Mouse (Mus musculus) hindbrain, embryonic 13.5 days (tissue): ENCODE data around the gene Coro1a. TPM values are rescaled to one million over a fixed set of nuclear protein-coding genes. Genes with fewer than 3 reads are reported as not detected.
"Not testable (repeated sequence)": the region's sequence is repeated elsewhere in the genome, so short reads cannot be mapped to it uniquely, and the experiment has no call there.

Experiments used
- ATAC-seq: fragments of 200-750 bp; cut with Nextera tagmentation; 2 replicates; pipeline ENCODE4 v1.8.0; 2017; ENCODE audit warnings: moderate TSS enrichment; ENCODE audit not compliant: low FRiP score
- H3K27ac ChIP-seq: fragments of 300-500 bp; sonication (generic); 2 replicates; pipeline ENCODE4 v1.5.1; 2015; ENCODE audit warnings: inconsistent platforms, mild to moderate bottlenecking, moderate library complexity
- H3K27me3 ChIP-seq: fragments of 300-500 bp; sonication (generic); 2 replicates; pipeline ENCODE4 v1.6.1; 2015; ENCODE audit warnings: mild to moderate bottlenecking, inconsistent platforms
- H3K36me3 ChIP-seq: fragments of 300-500 bp; sonication (generic); 2 replicates; pipeline ENCODE4 v1.6.1; 2015; ENCODE audit warnings: mild to moderate bottlenecking, inconsistent platforms
- H3K4me1 ChIP-seq: fragments of 300-500 bp; sonication (generic); replicated peaks from 2 replicates; pipeline ENCODE4 v1.6.1; 2015; ENCODE audit warnings: inconsistent platforms
- H3K4me2 ChIP-seq: fragments of 300-500 bp; sonication (generic); 2 replicates; pipeline ENCODE4 v1.6.1; 2015; ENCODE audit warnings: inconsistent platforms, mild to moderate bottlenecking, moderate library complexity
- H3K4me3 ChIP-seq: fragments of 300-500 bp; sonication (generic); 2 replicates; pipeline ENCODE4 v1.5.1; 2015; ENCODE audit warnings: mild to moderate bottlenecking, inconsistent platforms
- H3K9ac ChIP-seq: fragments of 300-500 bp; sonication (generic); 2 replicates; pipeline ENCODE4 v1.6.1; 2015; ENCODE audit warnings: mild to moderate bottlenecking, inconsistent platforms
- H3K9me3 ChIP-seq: fragments of 300-500 bp; sonication (generic); 2 replicates; pipeline ENCODE4 v1.6.1; 2016; ENCODE audit warnings: inconsistent platforms
- WGBS: fragments of 180-500 bp; shearing (Covaris S2); methylation state at CpG from one replicate; pipeline ENCODE4 v1.1.7; 2015; 5-methylcytosine and 5-hydroxymethylcytosine counted together
- polyA plus RNA-seq: library from polyadenylated mRNA; unstranded; fragments of >200 nt; fragmentation: Nextera tagmentation; extraction: Ambion mirVana; gene quantifications from 2 replicates; pipeline ENCODE4 v1.2.1, GENCODE M21; 2015

The Coro1a gene
- polyA plus RNA-seq, 1 experiment from 2014 or later, result 81.4 TPM

DNA sequence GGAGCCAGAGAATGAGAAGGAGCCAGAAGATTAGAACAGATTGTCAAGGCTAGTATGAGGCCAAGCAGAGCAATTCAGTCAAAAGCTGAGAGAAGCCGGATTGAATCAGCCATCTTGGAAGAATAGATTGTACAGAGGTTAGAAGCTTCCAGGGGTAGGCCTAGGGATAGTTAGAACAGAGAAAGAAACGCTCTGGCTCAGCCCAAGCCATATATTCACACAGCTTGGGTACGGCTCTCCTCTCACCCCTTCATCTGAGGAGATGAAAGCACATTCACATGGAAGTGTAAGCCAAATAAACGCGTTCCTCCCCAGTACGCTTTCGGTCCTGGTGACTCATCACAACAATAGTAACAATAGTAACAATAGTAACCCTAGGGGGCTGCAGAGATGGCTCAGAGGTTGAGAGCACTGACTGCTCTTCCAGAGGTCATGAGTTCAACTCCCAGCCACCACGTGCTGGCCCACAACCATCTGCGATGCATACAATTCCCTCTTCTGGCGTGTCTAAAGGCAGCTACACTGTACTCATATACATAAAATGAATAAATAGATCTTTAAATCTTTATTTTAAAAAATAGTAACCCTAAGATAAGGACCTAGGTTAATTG lies 13.0 kb downstream of the Coro1a start:
- Histone ChIP-seq H3K4me1 (peaks cover 44% of the 10 kb centered on the region), H3K4me2 (peak overlapping the region; percentile 68), H3K27me3 (no peaks in the 10 kb centered on the region), H3K36me3 (peaks cover 44% of the 10 kb centered on the region), H3K4me3 (peak overlapping the region; percentile 80), H3K9ac (peak overlapping the region; percentile 93), H3K27ac (peak overlapping the region; percentile 95; the same call in 1 of the 2 replicates), H3K9me3 (no peaks in the 10 kb centered on the region)
- WGBS, result 13% methylated on average over 10 of the region's 10 CpGs
- ATAC-seq, result no peak

DNA sequence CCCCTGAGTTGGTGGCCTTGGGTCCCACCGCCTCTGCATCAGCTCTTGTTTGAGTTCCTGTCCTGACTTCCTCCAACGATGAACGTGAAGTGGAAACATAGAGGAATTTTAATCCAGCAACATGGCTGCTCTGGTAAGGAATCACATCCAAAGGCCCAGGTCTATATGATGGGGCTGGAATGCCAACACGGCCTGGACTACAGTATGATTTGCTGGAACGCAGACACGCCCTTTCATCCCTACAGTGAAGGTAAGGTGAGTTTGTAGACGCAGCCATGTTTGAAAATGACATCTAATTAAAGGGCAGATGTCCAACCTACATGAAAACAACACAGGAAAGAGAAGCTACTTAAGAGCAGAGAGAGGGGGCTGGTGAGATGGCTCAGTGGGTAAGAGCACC lies 13.8 kb downstream of the Coro1a start:
- Histone ChIP-seq H3K9me3 (no peaks in the 10 kb centered on the region), H3K27ac (no peak overlapping the region), H3K27me3 (no peaks in the 10 kb centered on the region), H3K4me3 (no peak overlapping the region), H3K36me3 (peaks cover 41% of the 10 kb centered on the region), H3K4me2 (peak overlapping the region; percentile 68), H3K9ac (0 out of 2 replicates have a peak overlapping the region, but pooled peaks have one; percentile 8), H3K4me1 (peaks cover 44% of the 10 kb centered on the region)
- ATAC-seq, result no peak
- WGBS, result 88% methylated on average over 7 of the region's 7 CpGs

DNA sequence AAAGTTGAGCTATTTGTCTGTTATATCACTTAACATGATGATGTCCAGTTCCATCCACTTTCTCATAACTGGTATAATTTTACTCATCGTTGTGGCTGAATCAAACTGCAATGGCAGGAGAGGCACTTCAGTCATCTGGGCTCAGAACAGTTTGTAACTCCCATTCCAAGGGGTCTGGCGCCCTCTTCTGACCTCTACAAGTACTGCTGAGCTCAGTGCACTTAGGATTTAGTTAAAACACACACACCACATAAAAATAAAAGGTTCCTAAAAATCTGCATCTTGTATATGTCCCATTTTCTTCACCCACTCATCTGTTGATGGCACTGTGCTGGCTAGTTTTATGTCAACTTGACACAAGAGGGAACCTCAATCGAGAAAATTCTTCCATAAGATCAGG lies 14.3 kb downstream of the Coro1a start:
- H3K27me3 ChIP-seq, result no peaks in the 10 kb centered on the region
- peaks cover 40% of the 10 kb centered on the region for H3K36me3 ChIP-seq
- ATAC-seq, result no peak
- H3K4me1 ChIP-seq, result peaks cover 44% of the 10 kb centered on the region
- H3K9me3 ChIP-seq, result no peaks in the 10 kb centered on the region
- no peak overlapping the region for H3K27ac ChIP-seq
- H3K4me2 ChIP-seq, result peak overlapping the region; percentile 68
- WGBS, result 41% methylated on average over 3 of the region's 3 CpGs
- H3K9ac ChIP-seq, result no peak overlapping the region
- H3K4me3 ChIP-seq, result no peak overlapping the region

DNA sequence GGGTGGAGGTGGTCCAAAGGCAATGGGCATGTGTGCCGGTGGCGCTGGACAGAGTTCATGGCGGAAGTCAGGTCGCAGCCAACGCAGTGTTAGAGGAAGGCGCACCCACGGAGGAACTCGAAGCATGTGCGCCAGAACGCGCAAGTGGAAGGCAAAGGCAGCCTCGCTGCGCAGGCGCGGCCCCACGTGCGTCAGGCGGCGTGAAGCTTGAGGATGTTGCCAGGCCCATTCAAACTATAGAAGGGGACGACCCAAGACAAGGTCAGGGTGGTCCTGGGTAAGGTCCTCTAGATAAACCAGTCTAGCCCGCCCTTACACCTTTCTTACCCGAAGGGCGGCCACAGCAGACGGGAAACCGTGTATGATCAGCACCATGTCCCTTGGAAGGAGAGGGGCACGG lies 15.2 kb downstream of the Coro1a start:
- peaks cover 32% of the 10 kb centered on the region for H3K36me3 ChIP-seq
- H3K4me3 ChIP-seq, result no peak overlapping the region
- no peak overlapping the region for H3K4me2 ChIP-seq
- no peaks in the 10 kb centered on the region for H3K27me3 ChIP-seq
- H3K4me1 ChIP-seq, result peaks cover 38% of the 10 kb centered on the region
- H3K9me3 ChIP-seq, result no peaks in the 10 kb centered on the region
- WGBS, result 97% methylated on average over 26 of the region's 26 CpGs
- H3K9ac ChIP-seq, result no peak overlapping the region; the same call in 1 of the 2 replicates
- no peak overlapping the region for H3K27ac ChIP-seq
- no peak for ATAC-seq

DNA sequence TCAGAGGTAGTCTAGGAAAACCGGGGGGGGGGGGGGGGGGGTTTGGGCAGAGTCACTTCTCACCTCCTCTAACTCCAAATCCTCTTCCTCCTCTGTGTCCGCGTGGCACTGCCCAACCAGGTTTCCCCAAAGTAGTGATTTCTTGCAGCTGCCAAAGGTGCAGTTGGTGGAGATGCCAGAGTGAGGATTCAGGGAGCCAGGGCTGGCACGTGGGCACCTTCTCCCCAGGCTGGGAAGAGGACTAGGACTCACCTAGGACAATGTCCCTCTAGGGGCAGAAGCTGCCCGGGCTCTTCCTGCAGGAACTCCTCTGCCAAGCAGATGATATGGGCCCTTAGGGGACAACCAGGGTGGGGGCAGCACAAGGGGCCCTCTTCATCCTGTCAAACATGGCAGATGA lies 15.9 kb downstream of the Coro1a start:
- peaks cover 31% of the 10 kb centered on the region for H3K36me3 ChIP-seq
- H3K4me3 ChIP-seq, result no peak overlapping the region
- peaks cover 31% of the 10 kb centered on the region for H3K4me1 ChIP-seq
- H3K27ac ChIP-seq, result no peak overlapping the region
- no peak overlapping the region for H3K9ac ChIP-seq
- H3K4me2 ChIP-seq, result no peak overlapping the region
- ATAC-seq, result no peak
- no peaks in the 10 kb centered on the region for H3K27me3 ChIP-seq
- no peaks in the 10 kb centered on the region for H3K9me3 ChIP-seq
- 81% methylated on average over 5 of the region's 5 CpGs for WGBS

DNA sequence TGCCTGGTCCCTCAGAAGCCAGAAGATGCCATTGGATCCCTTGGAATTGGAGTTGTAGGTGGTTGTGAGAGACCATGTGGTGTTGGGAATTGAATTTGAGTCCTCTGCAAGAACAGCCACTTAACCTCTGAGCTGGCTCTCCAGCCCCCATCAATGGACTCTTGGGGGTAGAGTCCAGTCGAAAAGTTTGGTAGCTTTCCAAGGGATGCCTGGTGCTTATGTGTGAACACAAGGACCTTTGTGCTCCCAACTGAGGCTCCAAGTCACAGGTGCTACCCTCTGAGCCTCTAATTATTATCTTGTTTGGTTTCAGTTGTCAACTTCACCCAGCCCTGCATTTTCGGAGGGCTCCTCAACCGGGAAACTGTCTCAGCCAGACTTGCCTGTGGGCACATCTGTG lies 16.9 kb downstream of the Coro1a start:
- no peak for ATAC-seq
- no peak overlapping the region for H3K27ac ChIP-seq
- H3K9ac ChIP-seq, result no peak overlapping the region
- H3K9me3 ChIP-seq, result no peaks in the 10 kb centered on the region
- no peak overlapping the region for H3K4me3 ChIP-seq
- peaks cover 31% of the 10 kb centered on the region for H3K36me3 ChIP-seq
- no peaks in the 10 kb centered on the region for H3K27me3 ChIP-seq
- WGBS, result 83% methylated on average over 3 of the region's 3 CpGs
- peaks cover 26% of the 10 kb centered on the region for H3K4me1 ChIP-seq
- H3K4me2 ChIP-seq, result no peak overlapping the region

DNA sequence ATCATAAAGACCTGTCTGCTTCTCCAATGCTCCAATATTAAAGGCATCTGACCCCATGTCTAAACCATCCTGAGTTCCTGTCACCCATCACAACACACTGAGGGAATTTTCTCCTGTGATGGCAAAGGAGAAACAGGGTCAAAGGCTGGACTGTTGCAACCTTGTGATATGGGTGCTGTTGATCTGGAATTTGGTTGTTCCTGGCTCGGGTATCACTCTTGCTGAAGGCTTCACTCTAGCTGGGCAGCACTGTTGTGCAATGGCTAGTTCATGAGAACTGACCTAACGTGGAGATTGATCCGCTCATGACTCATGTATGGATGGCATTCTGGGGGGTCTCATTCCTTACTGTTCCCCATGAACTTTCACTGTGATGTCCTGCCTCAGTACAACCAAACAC lies 18.6 kb downstream of the Coro1a start:
- Histone ChIP-seq H3K9me3 (no peaks in the 10 kb centered on the region), H3K9ac (no peak overlapping the region), H3K27ac (no peak overlapping the region), H3K4me1 (peaks cover 18% of the 10 kb centered on the region), H3K27me3 (no peaks in the 10 kb centered on the region), H3K4me3 (no peak overlapping the region), H3K36me3 (peaks cover 31% of the 10 kb centered on the region), H3K4me2 (no peak overlapping the region)
- WGBS, result 88% methylated on average over 3 of the region's 3 CpGs
- ATAC-seq, result no peak

DNA sequence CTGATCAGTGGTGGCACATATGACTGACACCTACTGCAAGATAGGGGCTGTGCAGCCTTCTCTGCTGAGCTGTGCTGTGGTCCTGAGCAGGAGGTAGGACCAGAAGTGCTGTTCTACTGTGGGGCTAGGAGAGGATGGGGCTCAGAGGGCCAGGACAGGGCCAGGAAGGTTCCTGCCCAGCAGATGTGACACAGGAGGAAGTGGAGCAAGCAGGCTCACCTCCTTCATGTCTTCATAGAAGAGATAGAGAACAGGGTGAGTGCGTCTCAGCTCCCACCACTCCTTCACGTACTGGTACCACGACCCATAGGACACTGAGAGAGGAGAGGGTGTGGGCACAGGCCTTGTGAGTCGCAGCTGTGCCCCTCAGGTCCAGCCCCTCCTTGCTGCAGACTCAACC lies 19.4 kb downstream of the Coro1a start:
- WGBS, result 82% methylated on average over 4 of the region's 4 CpGs
- H3K4me3 ChIP-seq, H3K9me3 ChIP-seq, ATAC-seq, H3K9ac ChIP-seq, H3K4me2 ChIP-seq, H3K4me1 ChIP-seq, H3K27ac ChIP-seq, H3K27me3 ChIP-seq: not testable (repeated sequence)
- H3K36me3 ChIP-seq, result peaks cover 31% of the 10 kb centered on the region

DNA sequence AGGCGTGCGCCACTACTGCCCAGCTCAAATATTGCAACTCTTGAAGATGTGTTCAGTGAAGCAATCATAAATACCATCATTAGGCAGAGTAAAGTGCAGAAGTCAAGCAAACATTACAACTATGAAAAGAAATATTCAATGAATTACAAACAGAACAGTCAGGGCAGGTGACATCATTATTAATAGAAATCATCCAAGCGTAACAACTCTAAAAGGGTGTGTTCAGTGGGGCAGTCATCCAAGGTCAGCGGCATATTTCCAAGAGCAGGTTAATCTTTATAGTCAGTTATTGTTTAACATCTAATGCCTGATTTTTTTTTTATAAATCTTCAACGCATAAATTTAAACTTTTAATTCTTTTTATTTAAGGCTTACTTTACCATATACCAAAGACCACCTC lies 26.4 kb downstream of the Coro1a start:
- Histone ChIP-seq H3K4me3 (no peak overlapping the region), H3K4me2 (no peak overlapping the region), H3K27me3 (no peaks in the 10 kb centered on the region), H3K9me3 (no peaks in the 10 kb centered on the region), H3K36me3 (peaks cover 15% of the 10 kb centered on the region; the same call in 1 of the 2 replicates), H3K27ac (no peak overlapping the region), H3K9ac (no peak overlapping the region), H3K4me1 (no peaks in the 10 kb centered on the region)
- WGBS, result 94% methylated on average over 5 of the region's 5 CpGs
- no peak for ATAC-seq

DNA sequence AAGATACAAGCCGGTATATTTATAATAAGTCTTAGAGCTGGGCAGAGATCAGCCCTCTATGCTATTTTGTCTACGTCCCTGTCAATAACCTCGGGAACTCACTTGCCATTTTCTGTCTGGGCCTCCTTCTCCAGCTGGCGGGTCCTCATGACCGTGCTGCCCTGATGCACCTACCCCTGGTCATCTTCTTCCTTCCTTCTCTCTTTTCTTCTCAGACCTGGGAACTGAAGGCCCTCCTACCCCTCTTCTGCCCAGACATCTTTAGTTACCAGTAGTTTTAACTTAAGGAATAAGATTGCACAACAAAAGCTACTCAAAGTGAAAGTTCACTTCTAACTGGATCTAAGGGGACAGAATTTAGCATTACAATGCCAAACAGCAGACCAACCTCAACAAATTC lies 27.9 kb downstream of the Coro1a start:
- no peak overlapping the region for H3K9ac ChIP-seq
- no peak overlapping the region for H3K4me3 ChIP-seq
- H3K36me3 ChIP-seq, result peaks cover 24% of the 10 kb centered on the region; the same call in 1 of the 2 replicates
- no peak overlapping the region for H3K4me2 ChIP-seq
- no peaks in the 10 kb centered on the region for H3K27me3 ChIP-seq
- no peaks in the 10 kb centered on the region for H3K9me3 ChIP-seq
- no peaks in the 10 kb centered on the region for H3K4me1 ChIP-seq
- no peak overlapping the region for H3K27ac ChIP-seq
- no peak for ATAC-seq
- WGBS, result 93% methylated on average over 5 of the region's 5 CpGs

DNA sequence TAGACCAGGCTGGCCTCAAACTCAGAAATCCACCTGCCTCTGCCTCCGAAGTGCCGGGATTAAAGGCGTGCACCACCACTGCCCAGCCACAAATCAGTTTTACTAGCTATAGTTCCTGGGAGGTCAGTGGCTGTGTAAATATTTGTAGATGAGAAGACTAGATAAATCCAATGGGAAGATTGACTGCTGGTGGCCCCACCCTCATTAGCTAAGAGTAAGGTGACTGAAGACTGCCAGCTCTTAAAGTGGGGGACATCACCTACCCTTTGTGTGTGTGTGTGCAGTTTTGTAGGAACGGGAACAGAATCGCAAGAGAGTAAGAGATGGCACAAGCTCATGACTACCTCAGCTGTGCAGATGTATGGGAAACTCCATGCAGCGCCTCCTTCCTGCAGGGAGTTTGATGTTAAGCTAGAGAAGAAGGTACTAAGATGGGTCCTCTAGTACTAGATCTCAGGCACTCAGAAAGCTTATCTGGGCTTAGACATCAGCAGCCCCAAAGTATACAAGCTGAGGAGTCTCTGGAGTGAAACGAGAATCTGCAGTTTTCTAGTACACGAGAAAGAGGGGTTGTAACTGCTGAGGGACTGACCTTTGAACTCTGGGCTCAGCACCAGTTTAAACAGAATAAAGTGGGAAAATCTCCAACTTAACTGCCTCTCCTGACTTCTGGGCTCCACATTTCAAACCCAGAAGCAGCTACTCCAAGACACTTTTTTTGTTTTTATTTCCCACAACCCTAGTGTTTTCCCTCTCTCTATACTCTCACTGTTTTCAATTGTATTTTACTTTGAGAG lies 28.8 kb downstream of the Coro1a start:
- no peak for ATAC-seq
- Histone ChIP-seq H3K36me3 (peaks cover 31% of the 10 kb centered on the region), H3K4me1 (no peaks in the 10 kb centered on the region), H3K27ac (no peak overlapping the region), H3K4me2 (no peak overlapping the region), H3K27me3 (no peaks in the 10 kb centered on the region), H3K9ac (no peak overlapping the region), H3K4me3 (no peak overlapping the region), H3K9me3 (no peaks in the 10 kb centered on the region)
- WGBS, result 86% methylated on average over 8 of the region's 8 CpGs

DNA sequence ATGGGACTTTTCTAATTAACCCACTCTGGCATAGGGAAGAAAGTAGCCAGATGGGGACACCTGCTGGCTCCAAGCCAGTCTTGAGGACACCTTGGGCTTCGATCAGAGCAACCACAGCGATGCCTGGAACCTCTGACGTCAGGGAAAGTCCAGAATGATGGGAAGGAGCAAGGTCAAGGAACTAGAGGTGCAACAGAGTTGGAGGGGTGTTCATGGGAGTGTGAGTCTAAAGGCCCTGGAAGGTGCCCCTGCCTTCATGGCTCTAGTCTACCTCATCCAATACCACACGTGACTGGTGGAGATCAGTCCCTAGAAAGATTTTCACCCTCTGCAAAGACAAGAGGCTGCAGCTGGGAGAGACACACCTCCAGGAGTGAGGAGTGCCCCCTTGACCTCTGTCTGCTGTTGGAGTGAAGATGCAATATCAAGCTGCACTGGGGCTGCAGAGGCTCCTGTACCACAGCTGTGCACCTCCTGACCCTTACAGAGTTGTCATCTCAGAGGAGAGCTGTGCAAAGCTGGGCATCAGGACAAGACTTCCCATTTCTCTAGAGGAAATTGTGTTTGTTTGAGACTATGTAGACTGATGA lies 30.9 kb downstream of the Coro1a start:
- Histone ChIP-seq H3K27me3 (no peaks in the 10 kb centered on the region), H3K4me2 (no peak overlapping the region), H3K36me3 (peaks cover 50% of the 10 kb centered on the region), H3K27ac (no peak overlapping the region), H3K4me3 (no peak overlapping the region), H3K9me3 (no peaks in the 10 kb centered on the region), H3K4me1 (no peaks in the 10 kb centered on the region), H3K9ac (no peak overlapping the region)
- ATAC-seq, result no peak
- 83% methylated on average over 4 of the region's 4 CpGs for WGBS
